Mouse (Mus musculus): ENCODE results near the gene Pdc. TPM values are rescaled to one million over a fixed set of nuclear protein-coding genes. Genes with fewer than 3 reads are reported as not detected.
"Not testable (repeated sequence)": the region's sequence is repeated elsewhere in the genome, so short reads cannot be mapped to it uniquely, and the experiment has no call there.

Pdc gene
- total RNA-seq (2021): not detected
- long read RNA-seq: 0 reads

- no peak for DNase-seq (ENCODE audit: low spot score in 2 of 2)
These were observed at the start of gene Pdc for GRCm38 (mm10) chr1:150319205-150319604. Gene Pdc (plus strand): TSS chr1:150319417.

DNA sequence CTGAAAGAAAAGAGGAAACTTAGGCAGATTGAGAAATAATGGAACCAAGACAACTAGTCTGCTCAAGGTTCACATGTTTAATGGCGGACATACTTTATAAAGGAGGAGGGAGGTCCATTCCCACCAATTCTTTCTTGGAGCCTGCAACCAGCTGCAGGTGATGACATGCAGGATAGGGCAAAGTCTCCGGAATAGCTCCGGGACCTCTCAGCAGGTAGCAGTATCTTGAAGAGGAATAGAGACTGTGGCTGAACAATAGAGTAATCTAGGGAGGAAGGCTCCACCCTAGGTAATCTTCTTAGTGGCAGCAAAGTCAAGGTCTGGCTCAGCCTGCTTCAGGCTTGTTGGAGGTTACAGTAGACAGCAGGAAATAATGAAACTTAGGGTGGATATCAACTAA lies 25.2 kb upstream of the Pdc start:
- not testable (repeated sequence) for DNase-seq (ENCODE audit: low spot score in 2 of 2)

DNA sequence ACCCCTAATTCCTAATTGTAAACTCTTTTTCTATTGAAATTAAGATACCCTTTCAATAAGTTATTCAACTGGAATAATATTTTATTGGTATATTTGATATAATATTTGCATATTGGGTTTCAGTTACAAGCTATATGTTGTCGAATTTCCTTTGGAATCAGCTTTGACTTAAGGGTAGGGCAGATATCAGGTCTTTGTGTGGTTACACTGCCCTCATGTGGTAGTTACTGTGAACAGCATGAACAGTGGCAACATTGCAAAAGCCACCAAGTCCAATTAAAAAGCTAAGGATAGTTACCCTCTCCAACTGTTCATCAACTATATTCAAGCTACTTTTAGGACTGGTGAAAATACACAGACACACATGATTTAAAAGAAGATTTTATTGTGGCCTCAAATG lies 11.6 kb upstream of the Pdc start:
- peak; percentile 5 to 19 for DNase-seq (ENCODE audit: low spot score in 2 of 2)

- DNase-seq (ENCODE audit: low spot score in 2 of 2): no peak
These were observed 15.9 kb downstream of the Pdc start for GRCm38 (mm10) chr1:150335111-150335510.

GRCm38 (mm10) chr1:150360864-150361263 lies 41.6 kb downstream of the Pdc start:
- DNase-seq (ENCODE audit: low spot score in 2 of 2): no peak

- no peak for DNase-seq (ENCODE audit: low spot score in 2 of 2)
These were observed 53.7 kb downstream of the Pdc start for GRCm38 (mm10) chr1:150372895-150373294.

DNA sequence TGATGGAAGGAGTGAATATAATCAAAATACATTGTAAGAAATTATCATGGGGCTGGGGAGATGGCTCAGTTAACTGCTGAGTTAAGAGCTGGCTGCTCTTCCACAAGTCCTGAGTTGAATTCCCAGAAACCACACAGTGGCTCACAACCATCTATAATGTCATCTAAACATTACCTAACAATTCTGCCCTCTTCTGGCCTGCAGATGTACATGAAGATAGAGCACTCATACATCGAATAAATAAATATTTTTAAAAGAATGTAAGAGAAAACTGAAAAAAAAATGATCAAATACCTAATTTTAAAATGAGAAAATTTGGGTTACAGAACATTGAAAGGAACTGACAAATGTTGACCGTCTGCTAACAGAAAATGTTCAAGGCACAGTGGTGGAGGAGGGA lies 55.0 kb downstream of the Pdc start:
- DNase-seq (ENCODE audit: low spot score in 2 of 2): no peak

Other genes starting within 250 kb of the Pdc start
- gene Ptgs2, start 219.4 kb upstream of the Pdc start, total RNA-seq (2021): 1 to 10 TPM; 3.5 to 5.1 TPM
- gene Tpr, start 73.4 kb downstream of the Pdc start, total RNA-seq (2021): 100 to 1,000 TPM; 119 to 124 TPM
- 10 to 100 TPM; 38.6 to 44.1 TPM for gene Odr4, start 73.7 kb downstream of the Pdc start, total RNA-seq (2021)
- gene Prg4, start 146.7 kb downstream of the Pdc start, total RNA-seq (2021): 1 to 10 TPM in 1 of 2 experiments, not detected in 1; 2.0 TPM